Mouse (Mus musculus): ENCODE measurements around the gene Mars. TPM values are rescaled to one million over a fixed set of nuclear protein-coding genes. Genes with fewer than 3 reads are reported as not detected.
A peak's percentile ranks its signal among the peaks of the same experiment; 100 is the strongest.

Mars gene
- total and polyA plus RNA-seq, 2 experiments from 2014 or later, result 48.9 to 64.6 TPM

GRCm38 (mm10) chr10:127333152-127333551, 21.6 kb upstream of the Mars start:
- H3K4me2 ChIP-seq (ENCODE audit: low read depth, low read length), result no peak overlapping the region
- 61% methylated on average over 5 of the region's 5 CpGs for WGBS
- H3K4me1 ChIP-seq (ENCODE audit: control insufficient read depth, insufficient read depth), result no peaks in the 10 kb centered on the region
- H3K36me3 ChIP-seq (replicated peaks; ENCODE audit: control insufficient read depth, insufficient read depth, low read length), result no peaks in the 10 kb centered on the region
- TF ChIP-seq CTCF (IDR thresholded peaks at IDR 0.05; ENCODE audit: low read depth) (peak; percentile 35), EP300 (IDR thresholded peaks at IDR 0.05; ENCODE audit: low read depth) (no peak)
- ATAC-seq (ENCODE audit: insufficient read depth, low read depth), result no peak
- H3K27me3 ChIP-seq (ENCODE audit: control insufficient read depth, insufficient read depth, low read length), result peaks cover 29% of the 10 kb centered on the region
- H3K9ac ChIP-seq (replicated peaks; ENCODE audit: low read depth, low read length), result no peak overlapping the region
- no peak overlapping the region for H3K27ac ChIP-seq (ENCODE audit: low read depth)
- H3K9me3 ChIP-seq (replicated peaks; ENCODE audit: control insufficient read depth, low read length), result no peaks in the 10 kb centered on the region
- no peak overlapping the region for H3K4me3 ChIP-seq (ENCODE audit: low read depth, low read length)
- no peak for DNase-seq (ENCODE audit: low spot score)

DNA sequence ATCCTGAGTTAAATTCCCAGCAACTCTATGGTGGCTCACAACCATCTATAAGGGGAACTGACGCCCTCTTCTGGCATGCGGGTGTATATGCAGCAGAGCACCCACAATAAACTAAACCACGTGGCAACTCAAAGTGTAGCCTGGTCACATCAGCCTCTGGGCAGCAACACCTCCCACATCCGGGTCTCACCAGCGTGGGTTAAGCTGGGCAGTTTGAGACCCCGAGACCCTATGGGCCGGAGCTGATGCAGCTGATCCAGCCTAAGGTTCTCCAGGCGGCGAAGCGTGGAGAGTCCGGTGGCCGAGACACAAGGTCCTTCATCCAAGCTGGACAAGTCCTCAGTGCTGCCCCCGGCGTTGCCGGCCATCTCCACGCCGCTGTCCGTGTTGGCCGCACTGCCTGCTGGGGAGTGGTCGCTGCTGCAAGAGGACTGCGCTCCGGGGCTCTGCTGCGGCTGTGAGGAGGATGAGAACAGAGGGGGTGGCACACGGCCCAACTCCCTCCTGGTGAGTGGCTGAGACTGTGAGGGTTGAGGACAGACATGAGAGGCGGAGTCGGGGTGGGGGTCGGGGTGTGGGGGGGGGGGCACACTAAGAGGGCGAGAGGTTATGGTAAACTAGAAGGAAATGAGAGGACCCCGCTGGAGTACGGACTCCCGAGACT, 20.8 kb upstream of the Mars start:
- DNase-seq (ENCODE audit: low spot score) (no peak), ATAC-seq (ENCODE audit: insufficient read depth, low read depth) (peak; percentile 25; the same call in 1 of the 2 replicates)
- H3K27me3 ChIP-seq (ENCODE audit: control insufficient read depth, insufficient read depth, low read length), result peaks cover 37% of the 10 kb centered on the region
- TF ChIP-seq CTCF (IDR thresholded peaks at IDR 0.05; ENCODE audit: low read depth) (no peak), EP300 (IDR thresholded peaks at IDR 0.05; ENCODE audit: low read depth) (no peak)
- H3K36me3 ChIP-seq (replicated peaks; ENCODE audit: control insufficient read depth, insufficient read depth, low read length), result no peaks in the 10 kb centered on the region
- H3K4me2 ChIP-seq (ENCODE audit: low read depth, low read length), result no peak overlapping the region
- 35% methylated on average over 29 of the region's 31 CpGs for WGBS
- H3K4me1 ChIP-seq (ENCODE audit: control insufficient read depth, insufficient read depth), result no peaks in the 10 kb centered on the region
- no peak overlapping the region for H3K27ac ChIP-seq (ENCODE audit: low read depth)
- H3K9ac ChIP-seq (replicated peaks; ENCODE audit: low read depth, low read length), result no peak overlapping the region
- H3K9me3 ChIP-seq (replicated peaks; ENCODE audit: control insufficient read depth, low read length), result no peaks in the 10 kb centered on the region
- no peak overlapping the region for H3K4me3 ChIP-seq (ENCODE audit: low read depth, low read length)

- Histone ChIP-seq H3K4me3 (ENCODE audit: low read depth, low read length) (no peak overlapping the region), H3K9me3 (replicated peaks; ENCODE audit: control insufficient read depth, low read length) (no peaks in the 10 kb centered on the region), H3K4me2 (ENCODE audit: low read depth, low read length) (no peak overlapping the region), H3K4me1 (ENCODE audit: control insufficient read depth, insufficient read depth) (peaks cover 12% of the 10 kb centered on the region), H3K36me3 (replicated peaks; ENCODE audit: control insufficient read depth, insufficient read depth, low read length) (no peaks in the 10 kb centered on the region), H3K27ac (ENCODE audit: low read depth) (no peak overlapping the region), H3K9ac (replicated peaks; ENCODE audit: low read depth, low read length) (no peak overlapping the region), H3K27me3 (ENCODE audit: control insufficient read depth, insufficient read depth, low read length) (peaks cover 53% of the 10 kb centered on the region)
- ATAC-seq (ENCODE audit: insufficient read depth, low read depth) (no peak), DNase-seq (ENCODE audit: low spot score) (no peak)
- WGBS, result 70% methylated on average over 7 of the region's 7 CpGs
- TF ChIP-seq CTCF (IDR thresholded peaks at IDR 0.05; ENCODE audit: low read depth), result no peak
- no peak for TF ChIP-seq EP300 (IDR thresholded peaks at IDR 0.05; ENCODE audit: low read depth)
Measured at GRCm38 (mm10) chr10:127330212-127330611, 18.6 kb upstream of the Mars start.

DNA sequence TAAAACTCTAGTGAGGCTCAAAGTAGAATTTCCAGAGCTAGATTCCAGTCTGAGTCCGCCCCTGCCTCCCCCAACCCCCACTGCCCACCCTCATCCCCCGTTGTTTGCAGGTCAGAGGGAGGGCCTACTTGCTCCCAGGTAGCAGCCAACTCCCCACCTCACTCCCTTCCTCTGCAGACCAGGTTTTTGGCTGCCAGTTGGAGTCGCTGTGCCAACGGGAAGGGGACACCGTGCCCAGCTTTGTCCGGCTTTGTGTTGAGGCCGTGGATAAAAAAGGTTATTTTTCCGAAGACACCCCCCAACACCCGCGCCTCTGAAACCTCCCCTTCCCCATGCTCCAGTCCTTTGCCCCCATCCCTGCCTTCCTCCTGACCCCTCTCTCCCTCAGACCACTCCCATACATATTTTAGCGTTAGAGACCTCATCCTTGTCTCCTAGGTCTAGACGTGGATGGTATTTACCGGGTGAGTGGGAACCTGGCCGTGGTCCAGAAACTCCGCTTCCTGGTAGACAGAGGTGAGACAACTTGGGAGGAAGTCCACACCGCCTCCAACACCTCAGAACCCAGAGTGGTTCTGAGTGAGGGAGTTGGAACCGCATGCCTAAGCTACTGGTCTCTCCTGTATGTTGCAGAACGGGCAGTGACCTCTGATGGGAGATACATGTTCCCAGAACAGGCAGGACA, 16.0 kb upstream of the Mars start:
- Histone ChIP-seq H3K9ac (replicated peaks; ENCODE audit: low read depth, low read length) (no peak overlapping the region), H3K4me2 (ENCODE audit: low read depth, low read length) (no peak overlapping the region), H3K36me3 (replicated peaks; ENCODE audit: control insufficient read depth, insufficient read depth, low read length) (no peaks in the 10 kb centered on the region), H3K4me1 (ENCODE audit: control insufficient read depth, insufficient read depth) (peaks cover 12% of the 10 kb centered on the region), H3K9me3 (replicated peaks; ENCODE audit: control insufficient read depth, low read length) (no peaks in the 10 kb centered on the region), H3K4me3 (ENCODE audit: low read depth, low read length) (no peak overlapping the region), H3K27me3 (ENCODE audit: control insufficient read depth, insufficient read depth, low read length) (peaks cover 66% of the 10 kb centered on the region), H3K27ac (ENCODE audit: low read depth) (no peak overlapping the region)
- ATAC-seq (ENCODE audit: insufficient read depth, low read depth), result no peak
- WGBS, result 46% methylated on average over 18 of the region's 18 CpGs
- DNase-seq (ENCODE audit: low spot score), result no peak
- TF ChIP-seq EP300 (IDR thresholded peaks at IDR 0.05; ENCODE audit: low read depth) (no peak), CTCF (IDR thresholded peaks at IDR 0.05; ENCODE audit: low read depth) (no peak)

- TF ChIP-seq EP300 (IDR thresholded peaks at IDR 0.05; ENCODE audit: low read depth), result no peak
- no peak for TF ChIP-seq CTCF (IDR thresholded peaks at IDR 0.05; ENCODE audit: low read depth)
- peak overlapping the region; percentile 57 for H3K4me3 ChIP-seq (ENCODE audit: low read depth, low read length)
- WGBS, result 7% methylated on average over 29 of the region's 29 CpGs
- H3K27me3 ChIP-seq (ENCODE audit: control insufficient read depth, insufficient read depth, low read length), result peaks cover 66% of the 10 kb centered on the region
- no peaks in the 10 kb centered on the region for H3K9me3 ChIP-seq (replicated peaks; ENCODE audit: control insufficient read depth, low read length)
- H3K9ac ChIP-seq (replicated peaks; ENCODE audit: low read depth, low read length), result peak overlapping the region; percentile 44; the same call in 1 of the 2 replicates
- no peak for ATAC-seq (ENCODE audit: insufficient read depth, low read depth)
- no peak for DNase-seq (ENCODE audit: low spot score)
- H3K4me1 ChIP-seq (ENCODE audit: control insufficient read depth, insufficient read depth), result peaks cover 12% of the 10 kb centered on the region
- peak overlapping the region; percentile 86 for H3K4me2 ChIP-seq (ENCODE audit: low read depth, low read length)
- H3K27ac ChIP-seq (ENCODE audit: low read depth), result no peak overlapping the region
- no peaks in the 10 kb centered on the region for H3K36me3 ChIP-seq (replicated peaks; ENCODE audit: control insufficient read depth, insufficient read depth, low read length)
Measured at GRCm38 (mm10) chr10:127326828-127327227, 15.2 kb upstream of the Mars start.
